In the genomic region with DNA sequence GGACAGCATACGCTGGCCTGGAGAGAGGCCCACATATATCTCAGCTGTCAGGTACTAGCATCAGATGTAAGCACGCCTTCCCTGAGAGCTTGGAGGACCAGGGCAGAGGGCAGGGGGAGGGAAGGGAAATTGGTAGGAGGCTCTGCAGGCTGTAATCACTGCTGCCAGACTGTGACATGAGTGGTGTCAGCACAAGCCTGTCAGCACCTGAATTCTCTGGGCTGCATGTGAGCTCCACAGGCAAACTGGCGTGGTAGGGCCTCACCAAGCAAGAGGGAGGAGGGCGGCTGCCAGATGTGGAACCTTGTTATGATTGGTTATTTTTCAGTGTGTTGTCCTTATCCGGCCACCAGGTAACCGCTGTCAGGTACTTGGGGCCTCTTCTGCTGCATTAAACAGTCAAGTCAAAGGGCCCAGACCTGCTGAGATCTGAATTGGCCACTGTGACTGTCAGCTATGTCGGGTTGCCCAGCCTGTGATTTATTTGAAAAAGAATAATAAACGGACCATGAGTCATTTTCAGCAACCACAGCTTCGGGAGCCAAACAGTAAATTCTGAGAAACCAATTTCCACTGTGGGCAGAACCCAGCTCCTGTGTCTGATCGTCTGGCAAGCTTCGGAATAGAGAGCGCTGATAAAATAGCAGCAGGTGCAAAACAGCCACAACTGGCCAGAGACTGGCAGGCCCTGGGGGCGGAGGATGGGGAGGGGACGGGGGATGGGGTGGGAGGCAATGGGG, we compare ENCODE assay signal across 9 mouse cellular contexts. TPM values are rescaled to one million over a fixed set of nuclear protein-coding genes. Genes with fewer than 3 reads are reported as not detected.
DNase-seq lines count a peak whose midpoint lies in the region; ATAC-seq and TF ChIP-seq lines count a peak whose summit lies in the region.
"Had no signal": no experiment of that assay in that cellular context is flagged by ENCODE, and none has a peak within 500 bp of the region (broad histone marks: within the 10 kb centered on the region; RNA-seq: fewer than 3 reads in every experiment).

No protein-coding gene starts in this region.

- peak; percentile 18 for DNase-seq in hindbrain, embryonic 10.5 days (ENCODE audit: low spot score)
- DNase-seq in hindbrain, embryonic 14.5 days (ENCODE audit: low spot score): no peak
- DNase-seq in adrenal gland, postnatal 14 days: peak; percentile 28
- DNase-seq in limb, embryonic 11.5 days (ENCODE audit: low spot score): peak; percentile 69
- no peak for DNase-seq in cerebellum, adult 11-12 months
- DNase-seq in liver, postnatal 0 days: no peak
- no peak for DNase-seq in right cerebral cortex, postnatal 36 days (ENCODE audit: low spot score in 2 of 2)

- no peaks in the 10 kb centered on the region for H3K27me3 ChIP-seq in hindbrain, embryonic 10.5 days (ENCODE audit: insufficient read depth, poor library complexity, severe bottlenecking)
- H3K27me3 ChIP-seq in hindbrain, embryonic 14.5 days (ENCODE audit: control insufficient read depth, insufficient read depth, low read length): no peaks in the 10 kb centered on the region
- no peaks in the 10 kb centered on the region for H3K27me3 ChIP-seq in heart, embryonic 13.5 days (replicated peaks)
- H3K27me3 ChIP-seq in limb, embryonic 11.5 days (ENCODE audit: control insufficient read depth, insufficient read depth, low read length): no peaks in the 10 kb centered on the region
- H3K27me3 ChIP-seq in liver, postnatal 0 days (ENCODE audit: insufficient read depth, low read length): no peaks in the 10 kb centered on the region

- no peak for TF ChIP-seq CTCF in liver, postnatal 0 days (IDR thresholded peaks at IDR 0.05; ENCODE audit: low read depth)

- WGBS in hindbrain, embryonic 10.5 days: 83% methylated on average over 14 of the region's 14 CpGs
- 68% methylated on average over 14 of the region's 14 CpGs for WGBS in hindbrain, embryonic 14.5 days
- 27% methylated on average over 14 of the region's 14 CpGs for whole genome bisulfite sequencing in heart, embryonic 13.5 days
- WGBS in limb, embryonic 11.5 days: 45% methylated on average over 14 of the region's 14 CpGs
- WGBS in liver, postnatal 0 days (ENCODE audit: insufficient replicate concordance): 74% methylated on average over 14 of the region's 14 CpGs

- no peaks in the 10 kb centered on the region for H3K9me3 ChIP-seq in hindbrain, embryonic 10.5 days
- H3K9me3 ChIP-seq in hindbrain, embryonic 14.5 days (ENCODE audit: control insufficient read depth, low read length): no peaks in the 10 kb centered on the region
- no peaks in the 10 kb centered on the region for H3K9me3 ChIP-seq in heart, embryonic 13.5 days
- no peaks in the 10 kb centered on the region for H3K9me3 ChIP-seq in limb, embryonic 11.5 days (ENCODE audit: control insufficient read depth, low read length)
- no peaks in the 10 kb centered on the region for H3K9me3 ChIP-seq in liver, postnatal 0 days (ENCODE audit: low read length)

- H3K4me2 ChIP-seq in hindbrain, embryonic 14.5 days (replicated peaks): no peak overlapping the region
- peak overlapping the region; percentile 52 for H3K4me2 ChIP-seq in heart, embryonic 13.5 days
- no peak overlapping the region for H3K4me2 ChIP-seq in limb, embryonic 11.5 days (ENCODE audit: low read depth, severe bottlenecking)
- H3K4me2 ChIP-seq in liver, postnatal 0 days (ENCODE audit: low read depth, low read length): no peak overlapping the region

- H3K27ac ChIP-seq in hindbrain, embryonic 10.5 days: no peak overlapping the region
- H3K27ac ChIP-seq in hindbrain, embryonic 14.5 days: no peak overlapping the region
- H3K27ac ChIP-seq in heart, embryonic 13.5 days (replicated peaks): peak overlapping the region; percentile 85
- no peak overlapping the region for H3K27ac ChIP-seq in limb, embryonic 11.5 days (replicated peaks; ENCODE audit: low read depth, low read length)
- no peak overlapping the region for H3K27ac ChIP-seq in liver, postnatal 0 days (ENCODE audit: low read depth)

- ATAC-seq in hindbrain, embryonic 14.5 days (ENCODE audit: low FRiP score): no peak
- ATAC-seq in heart, embryonic 13.5 days (ENCODE audit: extremely low read depth, insufficient number of reproducible peaks, low FRiP score, low TSS enrichment): peak; percentile 75; the same call in 1 of the 2 replicates
- peak; percentile 86 for ATAC-seq in limb, embryonic 11.5 days (ENCODE audit: insufficient number of reproducible peaks, low FRiP score, low TSS enrichment, low read depth)
- ATAC-seq in liver, postnatal 0 days: no peak
- ATAC-seq: lung, postnatal 0 days had no signal

- H3K36me3 ChIP-seq in hindbrain, embryonic 10.5 days: no peaks in the 10 kb centered on the region
- H3K36me3 ChIP-seq in hindbrain, embryonic 14.5 days (replicated peaks; ENCODE audit: control insufficient read depth, insufficient read depth): no peaks in the 10 kb centered on the region
- H3K36me3 ChIP-seq in heart, embryonic 13.5 days: no peaks in the 10 kb centered on the region
- H3K36me3 ChIP-seq in limb, embryonic 11.5 days (ENCODE audit: control insufficient read depth, insufficient read depth, low read length): no peaks in the 10 kb centered on the region
- H3K36me3 ChIP-seq in liver, postnatal 0 days (replicated peaks; ENCODE audit: insufficient read depth, low read length): no peaks in the 10 kb centered on the region

- no peak overlapping the region for H3K9ac ChIP-seq in hindbrain, embryonic 14.5 days
- 0 out of 2 replicates have a peak overlapping the region, but pooled peaks have one; percentile 5 for H3K9ac ChIP-seq in heart, embryonic 13.5 days
- H3K9ac ChIP-seq in limb, embryonic 11.5 days (ENCODE audit: low read length): no peak overlapping the region
- H3K9ac ChIP-seq in liver, postnatal 0 days (replicated peaks): no peak overlapping the region

- TF ChIP-seq EP300 in liver, postnatal 0 days (IDR thresholded peaks at IDR 0.05; ENCODE audit: low read depth): no peak

- H3K4me3 ChIP-seq in hindbrain, embryonic 10.5 days: no peak overlapping the region
- no peak overlapping the region for H3K4me3 ChIP-seq in hindbrain, embryonic 14.5 days (replicated peaks; ENCODE audit: low read length)
- 0 out of 2 replicates have a peak overlapping the region, but pooled peaks have one; percentile 17 for H3K4me3 ChIP-seq in heart, embryonic 13.5 days
- no peak overlapping the region for H3K4me3 ChIP-seq in limb, embryonic 11.5 days (ENCODE audit: low read depth, low read length)
- no peak overlapping the region for H3K4me3 ChIP-seq in liver, postnatal 0 days (ENCODE audit: low read depth, low read length)

- H3K4me1 ChIP-seq in hindbrain, embryonic 10.5 days (replicated peaks): no peaks in the 10 kb centered on the region; the same call in 1 of the 2 replicates
- H3K4me1 ChIP-seq in hindbrain, embryonic 14.5 days (replicated peaks; ENCODE audit: control insufficient read depth, insufficient read depth, low read length): no peaks in the 10 kb centered on the region
- peaks cover 27% of the 10 kb centered on the region for H3K4me1 ChIP-seq in heart, embryonic 13.5 days
- H3K4me1 ChIP-seq in limb, embryonic 11.5 days (ENCODE audit: control insufficient read depth, insufficient read depth, low read length): peaks cover 4% of the 10 kb centered on the region; the same call in 1 of the 2 replicates
- no peaks in the 10 kb centered on the region for H3K4me1 ChIP-seq in liver, postnatal 0 days (ENCODE audit: insufficient read depth)

RNA-seq across cellular contexts. Expression of a gene that starts 38.0 kb away (rescaled TPM):
- not detected in 2 replicates for polyA plus RNA-seq in hindbrain, embryonic 10.5 days (2016; fragmentation: Nextera tagmentation; extraction: Ambion mirVana)
- not detected in 2 replicates for polyA plus RNA-seq in hindbrain, embryonic 14.5 days (2014; fragmentation: Nextera tagmentation; extraction: Ambion mirVana)
- total RNA-seq in adrenal gland, postnatal 14 days (2021): 0.41 TPM in 1 of 2 replicates, not detected in the other
- polyA plus RNA-seq in heart, embryonic 13.5 days (2015; fragmentation: Nextera tagmentation; extraction: Ambion mirVana): not detected in 2 replicates
- polyA plus RNA-seq in limb, embryonic 11.5 days (2014; fragmentation: Nextera tagmentation; extraction: Ambion mirVana): not detected in 2 replicates
- polyA plus RNA-seq in liver, postnatal 0 days (2015; fragmentation: Nextera tagmentation; extraction: Ambion mirVana): 0.12 TPM in 1 of 2 replicates, not detected in the other
- polyA plus RNA-seq: lung, postnatal 0 days had no signal

RNA-seq across cellular contexts. Expression of a gene that starts 51.9 kb away (rescaled TPM):
- not detected in 2 replicates for polyA plus RNA-seq in hindbrain, embryonic 10.5 days (2016; fragmentation: Nextera tagmentation; extraction: Ambion mirVana)
- not detected in 2 replicates for polyA plus RNA-seq in hindbrain, embryonic 14.5 days (2014; fragmentation: Nextera tagmentation; extraction: Ambion mirVana)
- not detected in 2 replicates for total RNA-seq in adrenal gland, postnatal 14 days (2021)
- polyA plus RNA-seq in heart, embryonic 13.5 days (2015; fragmentation: Nextera tagmentation; extraction: Ambion mirVana): not detected in 2 replicates
- not detected in 2 replicates for polyA plus RNA-seq in limb, embryonic 11.5 days (2014; fragmentation: Nextera tagmentation; extraction: Ambion mirVana)
- not detected in 2 replicates for polyA plus RNA-seq in liver, postnatal 0 days (2015; fragmentation: Nextera tagmentation; extraction: Ambion mirVana)
- polyA plus RNA-seq: lung, postnatal 0 days had no signal

Comparison
In these comparisons a context has a peak if more than half of its experiments do, and no peak if none do; other contexts are left out.
1. DNase-seq: peak in hindbrain, embryonic 10.5 days (single experiment), adrenal gland, postnatal 14 days (single experiment) and limb, embryonic 11.5 days (single experiment); none in hindbrain, embryonic 14.5 days (single experiment), cerebellum, adult 11-12 months (single experiment), liver, postnatal 0 days (single experiment) and right cerebral cortex, postnatal 36 days (0 of 2).
2. ATAC-seq: peak in heart, embryonic 13.5 days (single experiment) and limb, embryonic 11.5 days (single experiment); none in hindbrain, embryonic 14.5 days (single experiment) and liver, postnatal 0 days (single experiment).